Mouse (Mus musculus): ENCODE data around the gene Tango6. TPM values are rescaled to one million over a fixed set of nuclear protein-coding genes. Genes with fewer than 3 reads are reported as not detected.
"Not testable (repeated sequence)": the region's sequence is repeated elsewhere in the genome, so short reads cannot be mapped to it uniquely, and the experiment has no call there.

The Tango6 gene
- polyA plus RNA-seq, 1 experiment: 6.9 TPM

DNA sequence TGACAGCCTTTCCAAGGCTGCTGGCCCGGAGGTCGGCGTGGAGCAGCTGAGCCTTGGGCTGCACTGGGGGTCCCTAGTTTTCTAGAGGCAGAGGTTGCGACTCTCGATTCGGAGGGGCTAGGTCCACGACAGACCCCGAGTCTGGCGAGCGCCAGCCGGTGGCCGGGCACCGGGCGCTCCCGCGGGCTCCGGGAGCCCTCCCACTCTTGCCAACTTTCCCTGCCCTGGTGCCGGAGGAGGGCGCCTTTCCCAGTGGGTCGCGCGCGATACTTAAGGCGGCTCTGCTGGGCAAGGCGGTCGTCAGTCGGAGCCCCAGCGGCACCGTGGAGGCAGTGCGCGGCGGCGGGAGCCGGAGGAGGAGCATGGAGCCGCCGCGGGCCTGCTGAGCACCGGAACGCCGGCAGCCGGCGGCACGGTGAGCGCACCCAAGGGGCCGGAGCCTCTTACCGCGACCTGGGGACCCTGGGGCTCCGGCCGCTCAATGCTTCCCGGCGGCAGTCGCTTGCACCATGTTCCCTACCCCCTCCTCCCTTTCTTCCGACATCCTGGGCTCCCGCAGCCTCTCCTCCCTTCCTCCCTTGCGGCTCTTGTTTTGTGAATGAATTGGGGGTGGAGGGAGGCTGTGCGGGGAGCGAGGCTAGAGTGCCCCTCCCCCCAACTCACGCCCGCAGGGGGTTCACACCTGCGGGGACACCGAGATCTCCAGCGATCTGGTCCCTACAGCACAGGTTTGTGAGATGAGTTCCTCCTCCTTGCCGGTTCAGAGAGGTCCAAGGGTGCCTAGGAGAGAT is 187.9 kb downstream of the Tango6 start:
- H3K36me3 ChIP-seq (ENCODE audit: control insufficient read depth, insufficient read depth): no peaks in the 10 kb centered on the region
- no peak for TF ChIP-seq USF1 (IDR thresholded peaks at IDR 0.05; ENCODE audit: low read depth)
- TF ChIP-seq E2F4 (IDR thresholded peaks at IDR 0.05; ENCODE audit: insufficient read depth): no peak
- TF ChIP-seq POLR2A (IDR thresholded peaks at IDR 0.05; ENCODE audit: insufficient read length, low read depth): no peak
- TF ChIP-seq MAX (IDR thresholded peaks at IDR 0.05; ENCODE audit: low read depth): no peak
- no peak overlapping the region for H3K4me3 ChIP-seq
- peaks cover 22% of the 10 kb centered on the region for H3K27me3 ChIP-seq (ENCODE audit: control insufficient read depth, insufficient read depth, insufficient read length)
- peak overlapping the region; percentile 35 for H3K4me2 ChIP-seq (ENCODE audit: low read depth)
- no peak overlapping the region for H3ac ChIP-seq (ENCODE audit: control insufficient read depth, insufficient read length)
- H3K79me2 ChIP-seq (ENCODE audit: control insufficient read depth, insufficient read depth): no peaks in the 10 kb centered on the region

GRCm38 (mm10) chr8:106871328-106871926 is 188.6 kb downstream of the Tango6 start:
- TF ChIP-seq MYOD1 (IDR thresholded peaks at IDR 0.05; ENCODE audit: control insufficient read depth in 1 of 3, insufficient read length in 2 of 3, low read depth in 2 of 3) (peak in 1 of 3 experiments; percentile 25), SRF (IDR thresholded peaks at IDR 0.05; ENCODE audit: control insufficient read depth, insufficient read length, low read depth) (no peak)
- Histone ChIP-seq H3K27me3 (ENCODE audit: control insufficient read depth, insufficient read depth, insufficient read length) (peaks cover 22% of the 10 kb centered on the region), H3ac (ENCODE audit: control insufficient read depth, insufficient read length) (no peak overlapping the region), H3K36me3 (ENCODE audit: control insufficient read depth, insufficient read depth) (no peaks in the 10 kb centered on the region), H3K4me2 (ENCODE audit: low read depth) (peak overlapping the region; percentile 35), H3K4me3 (no peak overlapping the region), H3K79me2 (ENCODE audit: control insufficient read depth, insufficient read depth) (no peaks in the 10 kb centered on the region)

- TF ChIP-seq POLR2A (IDR thresholded peaks at IDR 0.05; ENCODE audit: insufficient read length, low read depth) (no peak), TCF3 (IDR thresholded peaks at IDR 0.05; ENCODE audit: insufficient read length, low read depth) (no peak), MYOD1 (IDR thresholded peaks at IDR 0.05; ENCODE audit: control insufficient read depth in 1 of 3, insufficient read length in 2 of 3, low read depth in 2 of 3) (no peak), E2F4 (IDR thresholded peaks at IDR 0.05; ENCODE audit: insufficient read depth) (no peak), SRF (IDR thresholded peaks at IDR 0.05; ENCODE audit: control insufficient read depth, insufficient read length, low read depth) (no peak), CEBPB (IDR thresholded peaks at IDR 0.05; ENCODE audit: insufficient read depth, poor library complexity, severe bottlenecking) (no peak), POLR2AphosphoS2 (IDR thresholded peaks at IDR 0.05; ENCODE audit: insufficient read length, low read depth) (peak; percentile 66)
- no peaks in the 10 kb centered on the region for H3K79me2 ChIP-seq (ENCODE audit: control insufficient read depth, insufficient read depth)
- peak overlapping the region; percentile 35 for H3K4me2 ChIP-seq (ENCODE audit: low read depth)
- H3K4me3 ChIP-seq: no peak overlapping the region
- H3K27me3 ChIP-seq (ENCODE audit: control insufficient read depth, insufficient read depth, insufficient read length): peaks cover 22% of the 10 kb centered on the region
- H3K36me3 ChIP-seq (ENCODE audit: control insufficient read depth, insufficient read depth): no peaks in the 10 kb centered on the region
- H3ac ChIP-seq (ENCODE audit: control insufficient read depth, insufficient read length): no peak overlapping the region
Measured at GRCm38 (mm10) chr8:106871931-106872371, 189.1 kb downstream of the Tango6 start.

- H3K79me2 ChIP-seq (ENCODE audit: control insufficient read depth, insufficient read depth): no peaks in the 10 kb centered on the region
- no peak overlapping the region for H3ac ChIP-seq (ENCODE audit: control insufficient read depth, insufficient read length)
- H3K4me3 ChIP-seq: no peak overlapping the region
- no peak for TF ChIP-seq POLR2A (IDR thresholded peaks at IDR 0.05; ENCODE audit: insufficient read length, low read depth)
- TF ChIP-seq REST (IDR thresholded peaks at IDR 0.05; ENCODE audit: insufficient read depth, insufficient read length): no peak
- no peak for TF ChIP-seq CEBPB (IDR thresholded peaks at IDR 0.05; ENCODE audit: insufficient read depth, poor library complexity, severe bottlenecking)
- TF ChIP-seq USF1 (IDR thresholded peaks at IDR 0.05; ENCODE audit: low read depth): no peak
- TF ChIP-seq TCF3 (IDR thresholded peaks at IDR 0.05; ENCODE audit: insufficient read length, low read depth): no peak
- TF ChIP-seq E2F4 (IDR thresholded peaks at IDR 0.05; ENCODE audit: insufficient read depth): no peak
- no peak for TF ChIP-seq MYOD1 (IDR thresholded peaks at IDR 0.05; ENCODE audit: control insufficient read depth in 1 of 3, insufficient read length in 2 of 3, low read depth in 2 of 3)
- no peak for TF ChIP-seq MYOG (IDR thresholded peaks at IDR 0.05; ENCODE audit: control insufficient read depth in 1 of 3, insufficient read depth in 1 of 3, insufficient read length in 2 of 3, low read depth in 2 of 3)
- TF ChIP-seq TCF12 (IDR thresholded peaks at IDR 0.05; ENCODE audit: insufficient read depth, poor library complexity, severe bottlenecking): no peak
- TF ChIP-seq SRF (IDR thresholded peaks at IDR 0.05; ENCODE audit: control insufficient read depth, insufficient read length, low read depth): no peak
- TF ChIP-seq POLR2AphosphoS2 (IDR thresholded peaks at IDR 0.05; ENCODE audit: insufficient read length, low read depth): no peak
- TF ChIP-seq MAX (IDR thresholded peaks at IDR 0.05; ENCODE audit: low read depth): no peak
- no peak overlapping the region for H3K4me2 ChIP-seq (ENCODE audit: low read depth)
- no peaks in the 10 kb centered on the region for H3K36me3 ChIP-seq (ENCODE audit: control insufficient read depth, insufficient read depth)
- peaks cover 22% of the 10 kb centered on the region for H3K27me3 ChIP-seq (ENCODE audit: control insufficient read depth, insufficient read depth, insufficient read length)
Measured at GRCm38 (mm10) chr8:106872454-106873034, 189.7 kb downstream of the Tango6 start.

DNA sequence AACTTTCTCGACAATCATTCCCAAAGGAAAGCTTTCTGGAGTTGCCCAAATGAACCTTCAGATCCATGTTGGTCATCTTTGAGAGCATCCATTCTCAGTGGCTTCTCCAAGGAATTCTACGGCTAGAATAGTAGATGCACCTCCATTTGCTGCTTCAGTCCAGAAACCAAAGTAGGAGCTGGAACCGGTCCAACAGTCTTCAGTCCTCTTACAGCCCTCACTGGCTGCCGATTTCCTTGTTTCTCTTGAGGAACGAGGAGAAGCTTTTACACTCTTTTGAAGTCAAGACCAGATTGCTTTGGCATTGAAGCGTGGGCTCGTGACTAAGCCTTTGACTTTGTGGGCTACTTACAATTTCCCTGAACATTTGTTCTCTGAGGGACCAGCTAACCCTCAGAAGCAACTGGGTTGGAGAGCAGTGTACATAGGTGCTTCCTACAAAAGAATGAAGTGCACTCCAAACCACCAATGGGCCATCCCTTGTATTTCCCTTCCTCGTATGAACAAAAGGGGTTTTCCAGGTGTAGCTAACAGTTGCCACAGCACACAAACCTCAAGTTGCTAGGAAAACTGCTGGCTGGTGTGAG is 197.3 kb downstream of the Tango6 start:
- Histone ChIP-seq H3K27me3 (ENCODE audit: control insufficient read depth, insufficient read depth, insufficient read length) (no peaks in the 10 kb centered on the region), H3K79me2 (ENCODE audit: control insufficient read depth, insufficient read depth) (no peaks in the 10 kb centered on the region), H3ac (ENCODE audit: control insufficient read depth, insufficient read length) (no peak overlapping the region), H3K36me3 (ENCODE audit: control insufficient read depth, insufficient read depth) (peaks cover 25% of the 10 kb centered on the region), H3K4me3 (no peak overlapping the region), H3K4me2 (ENCODE audit: low read depth) (no peak overlapping the region)
- TF ChIP-seq TCF12 (IDR thresholded peaks at IDR 0.05; ENCODE audit: insufficient read depth, poor library complexity, severe bottlenecking): no peak

DNA sequence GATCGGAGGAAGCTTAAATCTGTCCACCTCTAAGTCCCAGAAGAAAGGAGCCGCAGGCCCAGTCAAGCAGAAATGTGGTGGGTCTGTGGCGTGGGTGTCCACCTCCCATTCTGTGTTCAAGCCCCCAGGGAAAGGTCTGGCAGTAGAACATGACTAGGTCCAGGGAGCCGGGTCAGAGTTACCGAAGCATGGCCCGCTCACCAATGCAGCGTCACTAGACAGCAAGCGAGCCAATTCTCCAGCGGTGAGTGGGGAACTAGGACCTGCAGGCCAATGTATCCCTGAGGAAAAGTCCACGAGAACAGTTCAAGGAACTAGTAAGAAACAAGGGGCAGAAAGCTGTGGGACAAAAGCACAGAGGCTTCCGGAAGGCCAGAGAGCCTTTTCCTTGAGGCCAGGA is 201.2 kb downstream of the Tango6 start:
- not testable (repeated sequence) for H3ac ChIP-seq (ENCODE audit: control insufficient read depth, insufficient read length); H3K27me3 ChIP-seq (ENCODE audit: control insufficient read depth, insufficient read depth, insufficient read length); H3K4me2 ChIP-seq (ENCODE audit: low read depth); H3K4me3 ChIP-seq
- Histone ChIP-seq H3K36me3 (ENCODE audit: control insufficient read depth, insufficient read depth) (peaks cover 30% of the 10 kb centered on the region), H3K79me2 (ENCODE audit: control insufficient read depth, insufficient read depth) (peaks cover 35% of the 10 kb centered on the region)

DNA sequence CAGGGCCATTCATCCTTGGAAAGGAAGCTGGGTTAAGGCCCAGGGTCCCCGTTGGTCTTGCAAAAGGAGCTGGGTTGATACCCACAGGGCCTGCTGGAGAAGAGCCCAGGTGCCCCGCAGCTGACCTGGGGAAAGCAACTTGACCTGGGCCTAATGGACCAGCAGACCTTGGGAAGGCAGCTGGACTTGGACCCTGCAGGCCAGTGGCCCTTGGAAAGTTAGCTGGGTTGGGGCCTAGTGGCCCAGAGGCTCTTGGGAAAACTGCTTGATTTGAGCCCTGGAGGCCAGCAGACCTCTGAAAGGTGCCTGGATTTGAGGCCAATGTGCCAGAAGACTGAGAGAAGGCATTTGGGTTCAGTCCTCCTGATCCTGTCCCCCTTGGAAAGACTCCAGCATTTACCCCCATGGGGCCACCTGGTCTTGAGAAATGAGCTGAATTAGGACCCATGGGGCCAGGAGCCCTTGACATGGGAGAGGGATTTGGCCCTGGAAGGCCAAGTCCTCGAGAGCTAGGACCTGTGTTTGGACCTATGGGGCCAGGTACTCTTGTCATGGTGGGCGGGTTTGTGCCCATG is 202.0 kb downstream of the Tango6 start:
- peaks cover 25% of the 10 kb centered on the region for H3K36me3 ChIP-seq (ENCODE audit: control insufficient read depth, insufficient read depth)

More for the DNA sequence above, 202.0 kb downstream of the Tango6 start:
- H3K79me2 ChIP-seq (ENCODE audit: control insufficient read depth, insufficient read depth): peaks cover 44% of the 10 kb centered on the region
- H3K4me3 ChIP-seq; H3K27me3 ChIP-seq (ENCODE audit: control insufficient read depth, insufficient read depth, insufficient read length); H3ac ChIP-seq (ENCODE audit: control insufficient read depth, insufficient read length); H3K4me2 ChIP-seq (ENCODE audit: low read depth): not testable (repeated sequence)
